Mouse (Mus musculus) ES-E14 (cell line): Measurements from ENCODE around the gene Prps1. TPM values are rescaled to one million over a fixed set of nuclear protein-coding genes. Genes with fewer than 3 reads are reported as not detected.

Source experiments
- DNase-seq: peaks from one replicate; pipeline ENCODE4 v3.0.0-alpha.2; 2013; ENCODE audit warnings: low read depth, low spot score
- H3K27ac ChIP-seq: 2 replicates; pipeline ENCODE4 v1.5.1; 2012; ENCODE audit warnings: low read depth, mild to moderate bottlenecking, low read length, moderate library complexity, mixed read lengths; ENCODE audit not compliant: poor library complexity, insufficient read depth, severe bottlenecking
- H3K36me3 ChIP-seq: 2 replicates; pipeline ENCODE4 v1.6.1; 2012; ENCODE audit warnings: mild to moderate bottlenecking, low read length, moderate library complexity, mixed read lengths; ENCODE audit not compliant: control insufficient read depth, poor library complexity, insufficient read depth, severe bottlenecking
- H3K4me1 ChIP-seq, 2 experiments: fragments of 150-350 bp in 1 of 2; sonication (generic) in 1 of 2; 2 replicates each; pipeline ENCODE4 v1.6.1; 2012; ENCODE audit warnings: low read length in 2 of 2, mild to moderate bottlenecking in 1 of 2, mixed read lengths in 1 of 2; ENCODE audit not compliant: control insufficient read depth in 2 of 2, insufficient read depth in 2 of 2, poor library complexity in 1 of 2
- H3K4me3 ChIP-seq, 2 experiments: fragments of 150-350 bp in 1 of 2; sonication (generic) in 1 of 2; 2 replicates each; pipeline ENCODE4 v1.5.1; 2012; ENCODE audit warnings: low read length in 2 of 2, low read depth in 1 of 2, mild to moderate bottlenecking in 1 of 2, mixed read lengths in 1 of 2; ENCODE audit not compliant: insufficient read depth in 1 of 2, poor library complexity in 1 of 2, severe bottlenecking in 1 of 2
- H3K9ac ChIP-seq: 2 replicates; pipeline ENCODE4 v1.6.1; 2012; ENCODE audit warnings: low read depth, mild to moderate bottlenecking, low read length, mixed read lengths; ENCODE audit not compliant: poor library complexity, insufficient read depth, severe bottlenecking
- H3K9me3 ChIP-seq: fragments of 150-350 bp; sonication (generic); 2 replicates; pipeline ENCODE4 v1.6.1; 2012; ENCODE audit warnings: low read depth, mild to moderate bottlenecking, low read length; ENCODE audit not compliant: control insufficient read depth, insufficient read depth
- CHD2 ChIP-seq: IDR thresholded peaks from 2 replicates; pipeline ENCODE4 v1.6.1; 2014; ENCODE audit warnings: mild to moderate bottlenecking, low read depth, low read length, inconsistent platforms
- HCFC1 ChIP-seq: IDR thresholded peaks from 2 replicates; pipeline ENCODE4 v1.6.1; 2012; ENCODE audit warnings: low read length, inconsistent platforms, borderline replicate concordance; ENCODE audit not compliant: insufficient read depth
- MAFK ChIP-seq: IDR thresholded peaks from 2 replicates; pipeline ENCODE4 v1.6.1; 2014; ENCODE audit warnings: mild to moderate bottlenecking, low read depth, low read length, inconsistent platforms; ENCODE audit not compliant: insufficient read depth
- ZC3H11A ChIP-seq: IDR thresholded peaks from 2 replicates; pipeline ENCODE4 v1.6.1; 2012; ENCODE audit warnings: low read depth, mild to moderate bottlenecking, inconsistent platforms, low read length, borderline replicate concordance
- ZNF384 ChIP-seq: IDR thresholded peaks from 2 replicates; pipeline ENCODE4 v1.6.1; 2012; ENCODE audit warnings: low read depth, low read length, inconsistent platforms
- in situ Hi-C, 2 experiments: fragments of 600-800 bp; cut with MboI; formaldehyde crosslinking; loops; one replicate each; pipeline ENCODE4 v1.15.1; 2025; ENCODE audit warnings: low sequenced_read_pairs in 2 of 2, inconsistent platforms in 1 of 2; ENCODE audit not compliant: unreplicated experiment in 2 of 2
- total RNA-seq: library from RNA; depleted of rRNA; stranded (reverse); fragments of 300-350 nt; gene quantifications from 2 replicates; pipeline ENCODE4 v1.2.3, GENCODE M21; 2012

The Prps1 gene
- total RNA-seq, 1 experiment, result 67.2 TPM

DNA sequence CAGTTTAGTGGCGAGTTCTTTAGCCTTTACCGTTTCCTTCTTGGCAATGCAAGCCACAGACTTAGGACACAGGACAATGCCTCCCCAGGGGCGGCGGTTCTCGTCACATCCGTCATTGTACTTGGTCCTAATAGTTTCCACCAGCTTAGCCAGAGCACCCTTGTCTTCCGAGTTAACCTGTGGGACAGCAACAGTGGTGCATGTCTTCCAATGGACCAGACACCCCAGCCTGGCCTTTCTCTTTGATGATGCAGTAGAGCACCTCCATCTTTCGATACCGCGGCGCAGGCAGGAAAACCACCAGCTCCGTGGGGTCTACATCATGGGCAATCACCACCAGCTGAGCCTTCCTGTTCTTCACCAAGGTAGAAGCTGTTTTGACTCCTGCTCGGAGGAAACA is 10.9 kb upstream of the Prps1 start:
- Histone ChIP-seq H3K36me3 (no peaks in the 10 kb centered on the region), H3K4me3 (peak overlapping the region in 1 of 2 experiments; percentile 39; a peak in 3 of 4 replicates), H3K4me1 (no peaks in the 10 kb centered on the region), H3K27ac (no peak overlapping the region), H3K9me3 (no peaks in the 10 kb centered on the region), H3K9ac (no peak overlapping the region)
- DNase-seq, result no peak
- in situ Hi-C loops, result no loop called here
- TF ChIP-seq ZC3H11A (no peak), ZNF384 (no peak), MAFK (no peak), HCFC1 (no peak), CHD2 (no peak)

DNA sequence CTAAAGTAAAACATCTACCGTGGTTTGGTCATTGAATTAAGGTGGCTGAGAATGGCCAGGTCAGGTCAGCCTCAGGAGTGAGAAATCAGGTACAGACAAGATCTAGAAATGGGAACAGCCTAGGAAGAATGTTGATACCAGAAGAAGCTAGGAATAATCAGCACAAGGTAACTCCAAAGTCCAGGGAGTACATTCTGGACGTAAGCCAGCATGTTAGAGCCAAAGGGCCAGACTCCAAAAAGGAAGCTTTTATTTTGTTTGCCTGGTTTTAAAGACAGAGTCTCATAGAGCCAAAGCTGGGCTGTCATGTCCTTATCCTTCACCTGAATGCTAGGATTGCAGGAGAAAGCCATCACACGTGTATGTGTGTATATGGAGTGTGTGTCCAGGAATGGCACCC is 6.3 kb upstream of the Prps1 start:
- TF ChIP-seq MAFK (no peak), ZNF384 (no peak), ZC3H11A (no peak), CHD2 (no peak), HCFC1 (no peak)
- no peak for DNase-seq
- H3K36me3 ChIP-seq, result no peaks in the 10 kb centered on the region
- H3K9ac ChIP-seq, result no peak overlapping the region
- no peak overlapping the region for H3K27ac ChIP-seq
- no peak overlapping the region for H3K4me3 ChIP-seq
- no peaks in the 10 kb centered on the region for H3K9me3 ChIP-seq
- no peaks in the 10 kb centered on the region for H3K4me1 ChIP-seq
- in situ Hi-C loops, result no loop called here

DNA sequence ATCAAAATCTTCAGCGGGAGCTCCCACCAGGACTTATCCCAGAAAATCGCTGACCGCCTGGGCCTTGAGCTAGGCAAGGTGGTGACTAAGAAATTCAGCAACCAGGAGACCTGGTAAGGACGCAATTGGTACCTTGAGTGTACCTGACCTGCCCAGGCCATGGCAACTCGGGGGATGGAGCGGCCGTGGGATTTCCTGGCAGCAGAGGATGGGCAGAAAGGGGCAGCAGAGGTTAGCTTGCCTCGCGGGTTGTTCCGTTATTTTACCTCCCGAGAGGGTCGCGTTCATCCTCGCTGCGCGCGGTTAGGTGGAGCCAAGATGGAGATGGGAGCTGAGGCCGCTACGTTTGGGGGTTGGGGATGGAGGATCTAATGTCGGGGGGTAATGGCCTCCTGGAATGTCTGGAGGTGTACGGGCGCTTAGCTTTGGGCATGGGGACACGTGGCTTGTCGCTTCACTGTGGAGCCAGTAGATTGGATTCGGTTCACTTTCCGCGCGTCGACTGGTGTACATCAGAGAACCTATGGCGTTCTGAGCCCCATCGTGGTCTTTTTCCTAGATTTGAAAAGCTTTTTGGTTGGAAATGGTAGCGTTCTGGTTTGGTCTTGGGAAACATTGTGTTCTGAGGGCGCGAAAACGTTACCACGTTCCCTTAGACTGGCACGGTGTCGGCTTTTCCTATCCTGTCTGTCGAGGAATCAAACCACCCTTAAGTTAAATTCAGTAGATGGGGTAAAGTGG is 508 bp downstream of the Prps1 start:
- Histone ChIP-seq H3K4me3 (peak overlapping the region; percentile 79 to 89), H3K27ac (no peak overlapping the region), H3K9ac (peak overlapping the region; percentile 87), H3K9me3 (no peaks in the 10 kb centered on the region), H3K36me3 (no peaks in the 10 kb centered on the region), H3K4me1 (peaks cover 0 to 2% of the 10 kb centered on the region in 2 experiments; a peak in 1 of 4 replicates)
- in situ Hi-C loops, result no loop called here
- no peak for DNase-seq
- TF ChIP-seq CHD2, result no peak
- no peak for TF ChIP-seq MAFK
- TF ChIP-seq HCFC1, result no peak
- no peak for TF ChIP-seq ZNF384
- no peak for TF ChIP-seq ZC3H11A

DNA sequence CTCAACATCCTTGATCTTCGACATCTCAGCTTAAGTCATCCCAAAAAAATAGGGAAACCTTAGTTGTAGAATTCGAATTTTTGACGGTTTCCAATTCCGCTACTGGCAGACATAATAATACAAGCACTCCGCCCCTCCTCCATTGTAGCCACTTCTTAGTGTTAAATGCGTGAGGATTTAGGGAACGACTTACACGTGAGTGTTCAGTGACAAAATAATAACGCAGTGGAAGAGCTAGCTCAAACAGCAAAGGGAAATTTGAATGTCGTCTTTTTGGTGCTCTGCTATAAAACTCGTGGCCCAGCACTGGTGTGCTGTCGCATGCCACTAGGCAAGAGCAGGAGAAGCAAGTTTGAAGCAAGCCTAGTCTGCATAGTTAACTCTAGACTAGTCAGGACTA is 1.1 kb downstream of the Prps1 start:
- H3K4me3 ChIP-seq, result peak overlapping the region; percentile 79 to 89
- TF ChIP-seq CHD2 (no peak), ZC3H11A (no peak), ZNF384 (no peak)
- DNase-seq, result no peak
- H3K27ac ChIP-seq, result no peak overlapping the region
- peak overlapping the region; percentile 87 for H3K9ac ChIP-seq
- in situ Hi-C loops, result no loop called here
- peaks cover 0 to 2% of the 10 kb centered on the region in 2 experiments; a peak in 1 of 4 replicates for H3K4me1 ChIP-seq
- no peaks in the 10 kb centered on the region for H3K36me3 ChIP-seq
- H3K9me3 ChIP-seq, result no peaks in the 10 kb centered on the region

DNA sequence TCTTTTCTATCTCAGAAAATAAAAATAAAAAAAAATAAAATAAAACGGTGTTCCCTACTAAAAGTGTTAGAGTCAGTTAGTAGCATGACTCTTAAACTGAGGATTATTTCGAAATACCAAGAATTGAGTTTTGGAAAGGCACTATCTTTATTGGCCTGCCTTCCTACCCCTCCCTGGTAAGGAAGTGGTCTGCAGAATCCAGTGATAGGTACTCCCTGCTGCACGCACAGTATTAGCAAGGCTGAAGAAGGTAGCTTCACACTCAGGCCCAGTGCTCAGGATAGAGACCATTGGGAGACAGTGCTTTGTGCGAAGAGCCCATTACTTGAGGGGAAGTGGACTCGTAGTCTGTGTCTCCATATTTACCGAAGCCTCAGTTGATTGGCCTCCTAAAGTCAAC is 21.8 kb downstream of the Prps1 start:
- no peak overlapping the region for H3K9ac ChIP-seq
- TF ChIP-seq MAFK (no peak), ZNF384 (no peak), HCFC1 (no peak), CHD2 (no peak), ZC3H11A (no peak)

More for the DNA sequence above, 21.8 kb downstream of the Prps1 start:
- no peak for DNase-seq
- Histone ChIP-seq H3K9me3 (no peaks in the 10 kb centered on the region), H3K4me3 (no peak overlapping the region), H3K4me1 (no peaks in the 10 kb centered on the region), H3K36me3 (peaks cover 7% of the 10 kb centered on the region), H3K27ac (no peak overlapping the region)
- in situ Hi-C loops, result loop anchor here in 1 of 2 experiments (25.0 kb wide), 1 partner anchor 234 kb away; no protein-coding TSS in a partner anchor
